Mouse (Mus musculus) liver, adult 2 months (tissue): Measurements from ENCODE around the gene Uap1l1.

Source experiments
- CTCF ChIP-seq: fragments of 200-500 bp; IDR thresholded peaks from 2 replicates; pipeline ENCODE4 v1.5.1; 2011; ENCODE audit warnings: low read depth, low read length, control low read depth
- POLR2A ChIP-seq: fragments of 200-500 bp; IDR thresholded peaks from 2 replicates; pipeline ENCODE4 v1.6.1; 2011; ENCODE audit warnings: low read length, control low read depth; ENCODE audit not compliant: insufficient read depth; ENCODE audit errors: extremely low read depth

GRCm38 (mm10) chr2:25364313-25364712, 1.2 kb downstream of the Uap1l1 start:
- TF ChIP-seq CTCF (no peak), POLR2A (no peak)
